Mouse (Mus musculus) megakaryocyte, adult 5-6 weeks (primary cell): ENCODE measurements at regions not wholly inside any gene's neighbourhood (a gene's known extent, or its start where the extent isn't known, plus 50 kb on each side); places are given as distances from the start of the nearest gene placed in this dataset.
A peak's percentile ranks its signal among the peaks of the same experiment; 100 is the strongest.

Experiments
- ATAC-seq: 2 replicates; pipeline ENCODE4 v1.8.0; 2016; ENCODE audit warnings: mild to moderate bottlenecking, inconsistent platforms; ENCODE audit not compliant: poor library complexity, severe bottlenecking

DNA sequence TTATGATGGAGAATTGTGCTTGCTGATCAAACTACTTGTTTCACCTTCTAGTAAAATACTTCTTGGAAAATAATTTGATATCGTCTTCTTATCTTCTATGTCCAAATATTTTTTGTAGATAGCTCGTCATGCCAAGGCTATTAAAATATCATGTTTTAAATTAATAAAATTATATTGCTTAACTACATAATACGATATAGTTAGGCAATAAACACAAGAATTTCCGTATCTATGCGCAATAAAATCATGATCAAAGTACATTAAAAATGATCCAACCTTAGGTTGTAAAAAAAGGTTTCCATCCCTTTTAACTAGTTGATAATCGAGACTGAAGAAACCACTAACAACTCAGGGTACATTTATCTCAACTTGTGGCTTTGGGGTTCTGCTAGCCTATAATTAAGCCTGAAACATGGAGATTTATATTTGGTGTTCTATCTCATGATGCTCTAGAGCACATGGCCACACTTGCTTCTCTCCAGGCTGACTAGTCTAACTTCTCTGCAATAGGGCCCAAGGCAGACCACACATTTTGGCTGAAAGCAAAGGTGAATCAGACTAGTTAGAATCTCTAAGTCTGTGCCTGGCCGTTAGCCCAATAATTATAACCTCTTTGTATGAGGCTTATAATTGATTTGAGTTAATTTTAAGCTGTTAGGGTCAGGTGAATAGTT lies 314.5 kb downstream of the Plod2 start:
- no peak for ATAC-seq

DNA sequence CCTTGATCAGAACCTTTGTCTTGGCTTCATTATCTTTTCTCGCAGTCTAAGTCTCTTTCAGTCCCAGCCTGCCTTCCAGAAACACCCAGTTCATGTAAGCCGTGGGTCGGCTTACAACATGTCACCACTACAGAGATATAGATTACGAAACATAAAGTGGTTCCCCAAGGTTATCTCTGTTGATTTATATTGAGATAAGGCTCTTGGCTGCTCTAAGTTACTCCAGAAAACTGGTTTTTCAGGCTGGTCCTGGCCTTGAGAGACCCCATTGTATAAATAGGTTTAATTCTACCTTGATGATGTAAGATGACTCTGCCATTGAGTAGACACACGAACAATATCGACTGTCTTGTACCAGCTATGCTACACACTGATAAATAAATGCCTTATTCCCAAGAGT lies 323.8 kb downstream of the Plod2 start:
- ATAC-seq: no peak

DNA sequence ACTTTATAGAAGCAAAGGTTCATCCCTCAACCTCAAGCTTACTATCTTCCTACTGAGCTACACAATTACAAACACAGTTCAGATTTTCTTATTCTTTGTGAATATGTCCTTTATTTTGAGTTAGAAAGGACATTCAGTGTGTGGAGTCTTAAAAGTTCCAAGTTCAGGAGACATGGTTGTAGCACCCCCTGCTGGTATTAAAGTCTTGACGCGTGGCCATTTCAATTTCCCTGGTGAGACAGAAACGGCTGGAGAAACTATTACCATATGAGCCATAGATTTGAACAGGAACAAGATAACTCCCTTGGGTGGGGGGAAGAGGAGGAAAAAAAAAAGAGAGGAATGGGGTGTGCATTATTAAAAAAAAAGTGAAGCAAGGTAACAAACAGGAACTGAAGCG lies 336.6 kb downstream of the Plod2 start:
- ATAC-seq: peak; percentile 49

DNA sequence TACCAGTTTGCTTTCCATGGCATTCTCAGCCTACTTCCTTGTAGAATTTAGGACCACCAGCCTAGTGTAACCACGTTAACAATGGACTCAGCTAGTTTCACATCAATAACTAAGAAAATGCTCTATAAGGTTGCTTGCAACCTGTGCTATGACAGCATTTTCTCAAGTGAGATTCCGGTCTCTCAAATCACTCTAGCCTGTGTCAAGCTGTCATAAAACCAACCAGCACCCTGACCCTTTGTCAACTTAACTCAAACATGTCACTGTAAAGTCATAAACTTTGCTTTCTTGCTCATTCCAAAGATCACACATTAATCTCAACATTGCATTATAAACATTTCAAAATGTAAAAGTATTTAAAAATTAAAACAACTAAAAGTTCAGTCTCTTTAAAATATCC lies 337.8 kb downstream of the Plod2 start:
- no peak for ATAC-seq

DNA sequence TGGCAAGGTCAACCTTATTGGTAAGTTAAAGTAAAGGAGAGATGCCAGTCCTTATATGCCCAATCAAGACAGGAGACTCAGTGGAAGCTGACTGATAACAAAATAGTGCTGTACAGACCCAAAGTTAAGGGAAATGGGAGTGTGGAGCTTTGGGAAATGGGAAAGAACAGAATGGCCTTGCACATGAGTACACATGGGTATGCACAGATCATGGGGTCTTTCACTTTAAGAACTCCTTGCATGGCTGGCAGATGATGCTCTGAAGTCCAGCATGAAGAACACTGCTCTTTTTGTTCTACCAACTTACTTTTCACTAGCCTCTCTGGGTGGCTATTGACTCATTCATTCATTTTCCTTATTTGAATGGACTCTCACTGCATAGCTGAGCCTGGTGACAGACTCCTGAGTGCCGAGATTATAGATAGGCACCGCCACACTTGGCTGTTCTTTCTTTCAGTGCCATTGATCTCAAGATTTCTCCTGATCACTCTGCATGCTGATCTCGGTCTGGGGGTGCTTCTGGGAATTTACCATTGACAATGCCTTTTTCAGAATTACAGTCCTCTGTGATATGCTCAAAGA lies 340.3 kb downstream of the Plod2 start:
- ATAC-seq: no peak

DNA sequence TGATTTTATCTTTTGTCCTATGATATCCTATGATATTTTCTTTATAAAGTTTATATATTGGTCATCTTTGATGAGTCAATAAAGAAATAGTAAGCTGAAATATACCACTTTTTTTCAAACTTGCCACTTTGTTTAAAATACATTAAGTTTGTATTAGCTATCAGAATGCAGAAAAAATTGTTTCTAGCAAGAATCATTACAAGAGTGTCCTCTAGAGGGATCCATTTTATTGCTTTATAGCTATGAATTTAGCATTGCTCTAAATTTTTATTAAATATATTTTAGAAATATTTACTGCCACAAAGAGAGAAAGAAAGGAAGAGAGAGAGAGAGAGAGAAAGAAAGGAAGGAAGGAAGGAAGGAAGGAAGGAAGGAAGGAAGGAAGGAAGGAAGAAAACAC lies 348.0 kb downstream of the Plod2 start:
- ATAC-seq: no peak

DNA sequence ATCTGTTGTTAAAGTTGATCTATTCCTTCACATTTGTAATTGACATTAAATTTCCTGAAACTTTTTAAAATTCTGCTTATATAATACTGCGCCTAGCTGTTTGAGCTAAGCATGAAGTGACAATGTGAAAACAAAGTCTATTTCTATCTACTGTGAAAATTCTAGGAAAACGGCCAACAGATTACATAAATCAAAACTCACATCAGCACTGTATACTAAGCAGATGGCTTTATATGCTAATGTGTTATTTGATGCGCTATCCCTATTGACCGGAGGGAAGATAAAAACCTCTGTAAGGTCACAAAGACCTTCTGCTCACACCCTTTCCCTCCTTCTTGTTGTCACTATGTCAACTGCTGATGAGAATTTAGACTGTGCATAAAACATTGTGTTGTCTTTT lies 357.7 kb downstream of the Plod2 start:
- ATAC-seq: no peak

DNA sequence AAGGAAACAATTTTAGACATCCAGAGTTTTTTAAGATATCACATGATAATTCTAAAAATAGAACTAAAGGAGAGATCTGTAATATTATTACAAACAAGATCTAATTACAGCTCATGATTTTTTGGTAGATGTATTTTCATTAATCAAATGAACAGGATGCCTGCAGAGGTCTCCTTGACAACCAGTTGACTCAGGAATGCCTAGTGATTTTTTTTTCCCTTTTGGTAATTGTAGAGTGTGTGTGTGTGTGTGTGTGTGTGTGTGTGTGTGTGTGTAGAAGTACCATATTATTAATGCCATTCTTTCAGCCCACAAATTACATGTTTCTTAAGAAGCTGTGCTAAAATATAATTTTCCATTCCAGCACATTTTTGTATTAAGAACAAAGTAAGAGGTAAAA lies 365.1 kb downstream of the Plod2 start:
- ATAC-seq: no peak

DNA sequence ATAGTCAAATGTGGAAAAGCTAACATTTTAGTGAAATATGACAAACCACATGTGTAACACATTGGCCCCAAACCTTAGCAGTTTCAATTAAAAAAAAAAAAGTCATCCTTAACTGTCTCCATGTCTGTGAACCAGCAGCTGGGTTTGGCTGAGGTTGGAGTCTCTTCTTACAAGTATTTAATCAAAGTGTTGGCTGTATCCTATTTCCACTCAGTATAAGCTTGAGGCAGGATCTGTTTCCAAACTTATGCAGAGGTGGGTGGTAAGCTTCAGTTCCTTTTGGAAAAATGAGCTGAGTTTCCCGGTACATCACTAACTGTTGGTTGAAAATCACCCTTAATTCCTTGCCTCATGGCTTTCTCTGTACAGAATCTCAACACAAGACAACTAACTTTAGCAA lies 377.4 kb downstream of the Plod2 start:
- no peak for ATAC-seq

DNA sequence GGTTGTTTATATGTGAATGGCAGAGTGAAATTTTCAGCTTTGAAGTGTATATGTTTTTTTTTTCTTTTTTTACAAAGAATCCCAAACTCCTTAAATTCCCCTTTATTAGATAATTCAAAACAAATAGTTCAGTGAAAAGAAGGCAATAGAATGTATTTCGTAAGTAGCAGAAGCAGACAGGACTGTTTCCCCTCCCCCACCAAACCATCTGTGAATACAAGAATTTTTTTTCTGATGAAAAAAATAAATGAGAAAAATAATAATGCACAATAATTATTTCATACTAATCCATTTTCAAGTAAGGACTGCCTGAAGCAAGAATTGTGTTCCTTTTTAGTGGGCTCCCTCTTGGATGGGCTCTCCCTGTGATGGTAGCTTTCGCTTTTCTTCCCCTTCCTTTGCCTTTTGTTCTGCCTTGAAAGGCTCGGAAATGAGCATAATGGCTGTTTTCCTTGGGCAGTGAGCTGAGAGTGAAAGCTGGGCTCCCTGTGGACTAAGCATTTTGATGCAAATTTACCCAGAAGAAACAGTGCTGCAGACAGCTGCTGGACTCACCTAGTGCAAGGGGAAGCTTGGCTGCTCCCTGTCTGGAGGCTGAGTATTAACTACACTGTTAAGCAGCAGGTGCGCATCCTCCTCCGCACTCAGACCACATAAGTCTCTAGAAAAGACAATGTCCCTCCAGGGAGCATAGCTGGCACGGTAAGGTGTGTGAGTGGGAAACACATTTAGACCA lies 388.4 kb downstream of the Plod2 start:
- no peak for ATAC-seq

DNA sequence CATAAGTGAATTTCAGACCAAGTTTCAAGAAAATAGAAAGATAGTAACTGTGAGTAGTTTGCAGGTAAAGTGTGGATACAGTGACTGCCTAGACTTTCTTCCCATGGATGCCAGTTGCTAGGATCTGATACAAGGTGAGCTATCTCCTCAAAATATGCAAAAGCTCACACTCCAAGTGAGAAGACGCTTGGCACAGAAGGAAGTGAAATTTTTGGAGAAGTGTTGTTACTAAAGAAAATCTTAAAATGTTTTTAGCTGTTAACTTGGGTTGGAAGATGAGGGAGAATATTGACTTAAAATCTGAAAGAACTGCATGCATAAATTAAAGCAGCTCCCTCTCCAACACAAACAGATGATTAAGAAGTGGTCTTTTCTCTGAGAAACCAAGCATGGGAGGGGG lies 395.8 kb downstream of the Plod2 start:
- no peak for ATAC-seq

DNA sequence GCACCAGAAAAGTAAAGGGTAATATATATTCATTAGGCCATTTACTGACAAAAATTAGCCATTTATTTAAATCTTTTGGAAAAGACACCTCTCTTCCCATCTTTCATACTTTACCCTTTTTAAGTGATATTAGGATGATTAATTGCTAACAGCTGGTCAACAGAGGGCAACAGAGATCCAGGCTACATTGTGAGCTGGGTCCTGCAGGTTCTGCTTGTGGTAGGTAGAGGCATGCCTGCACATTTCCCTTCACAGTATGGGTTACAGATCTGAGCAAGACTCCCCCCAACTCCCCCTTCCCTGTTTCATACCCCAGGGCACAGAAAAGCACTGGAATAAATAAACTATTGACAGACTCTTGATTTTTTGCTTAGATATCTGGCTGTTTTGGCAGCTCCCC lies 408.1 kb downstream of the Plod2 start:
- ATAC-seq: no peak

DNA sequence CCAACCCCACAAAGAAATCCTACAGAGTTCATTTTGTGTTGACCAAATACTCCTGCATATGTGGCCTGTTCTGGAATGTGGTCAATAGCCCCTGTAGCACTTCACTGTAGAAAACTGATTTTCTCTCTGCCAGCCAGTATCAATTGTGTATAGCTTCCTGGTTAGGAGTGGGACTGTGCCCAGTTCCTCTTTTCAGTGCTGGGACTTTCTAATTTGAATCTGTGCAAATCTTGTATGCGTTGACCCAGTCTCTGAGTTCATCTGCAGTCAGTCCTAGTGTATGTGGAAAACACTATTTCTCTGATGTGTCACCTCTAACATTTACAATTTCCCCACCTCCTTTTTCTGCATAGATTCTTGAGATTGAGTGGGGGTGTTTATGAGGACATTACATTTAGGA lies 421.3 kb downstream of the Plod2 start:
- no peak for ATAC-seq

DNA sequence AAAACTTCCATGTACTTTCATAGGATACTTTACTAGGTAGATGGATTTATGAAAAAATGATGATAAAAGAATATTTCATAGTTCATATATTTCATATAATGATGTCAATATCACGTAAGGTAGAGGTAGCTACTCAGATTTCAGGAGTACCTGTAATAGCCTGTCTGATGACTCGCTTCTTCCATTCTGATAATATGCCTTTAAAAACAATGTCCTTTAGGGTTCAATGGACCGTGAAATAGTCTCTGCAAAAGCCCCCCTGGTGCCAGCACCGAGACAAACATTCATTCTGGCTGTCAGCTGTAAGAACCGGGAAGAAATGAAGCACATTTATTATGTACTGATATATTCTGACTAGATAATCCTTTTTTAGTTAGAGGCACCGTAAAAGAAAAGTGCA lies 449.7 kb downstream of the Plod2 start:
- ATAC-seq: no peak

DNA sequence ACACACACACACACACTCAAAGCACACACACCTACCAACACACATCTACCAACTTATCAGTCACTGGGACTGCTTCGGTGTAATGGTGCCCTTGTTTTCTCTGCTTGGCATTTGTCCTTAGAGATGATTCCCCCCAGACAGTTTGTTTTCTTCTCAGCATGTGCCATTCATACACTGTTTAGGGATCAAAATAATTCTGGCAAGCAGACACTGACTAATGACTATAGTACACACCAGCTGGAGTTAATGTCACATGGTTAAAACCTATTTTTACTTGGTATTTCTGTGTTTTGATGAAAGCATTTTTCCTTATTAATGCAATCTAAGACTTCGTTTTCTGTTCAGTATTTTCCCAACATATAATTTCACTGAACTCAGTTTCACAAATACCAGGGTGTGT lies 454.1 kb downstream of the Plod2 start:
- no peak for ATAC-seq

DNA sequence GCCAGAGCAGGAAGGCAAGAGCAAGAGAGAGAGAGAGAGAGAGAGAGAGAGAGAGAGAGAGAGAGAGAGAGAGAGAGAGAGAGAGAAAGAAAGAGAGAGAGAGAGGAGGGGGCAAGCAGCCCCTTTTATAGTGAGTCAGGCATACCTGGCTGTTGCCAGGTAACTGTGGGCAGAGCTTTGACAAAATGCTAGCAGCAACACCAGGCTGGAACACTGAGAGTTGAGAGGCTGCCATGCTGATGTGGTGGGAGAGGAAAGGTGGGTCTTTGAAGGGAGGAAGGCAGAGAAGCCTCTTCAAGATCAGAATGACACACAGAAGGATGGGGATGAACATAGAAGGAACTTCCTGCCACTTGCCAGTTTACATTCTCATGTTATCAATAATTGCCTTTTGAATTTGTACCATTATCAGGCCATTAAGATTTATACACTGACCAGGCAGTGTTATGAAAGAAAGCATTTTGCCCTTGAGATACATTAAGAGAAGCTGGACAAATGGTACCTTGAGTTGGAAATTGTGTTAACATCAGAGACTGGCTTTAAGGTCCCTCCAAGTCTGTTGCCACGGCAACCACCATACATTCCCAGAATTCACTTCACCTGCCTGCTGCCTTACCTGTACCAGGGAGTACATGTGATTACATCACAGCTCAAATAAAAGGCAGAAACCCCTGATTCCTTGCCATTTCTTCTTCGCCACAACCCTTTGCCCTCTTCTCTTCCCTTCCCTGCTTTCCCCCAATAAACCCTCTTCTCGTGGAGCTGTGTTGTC lies 463.3 kb downstream of the Plod2 start:
- no peak for ATAC-seq

DNA sequence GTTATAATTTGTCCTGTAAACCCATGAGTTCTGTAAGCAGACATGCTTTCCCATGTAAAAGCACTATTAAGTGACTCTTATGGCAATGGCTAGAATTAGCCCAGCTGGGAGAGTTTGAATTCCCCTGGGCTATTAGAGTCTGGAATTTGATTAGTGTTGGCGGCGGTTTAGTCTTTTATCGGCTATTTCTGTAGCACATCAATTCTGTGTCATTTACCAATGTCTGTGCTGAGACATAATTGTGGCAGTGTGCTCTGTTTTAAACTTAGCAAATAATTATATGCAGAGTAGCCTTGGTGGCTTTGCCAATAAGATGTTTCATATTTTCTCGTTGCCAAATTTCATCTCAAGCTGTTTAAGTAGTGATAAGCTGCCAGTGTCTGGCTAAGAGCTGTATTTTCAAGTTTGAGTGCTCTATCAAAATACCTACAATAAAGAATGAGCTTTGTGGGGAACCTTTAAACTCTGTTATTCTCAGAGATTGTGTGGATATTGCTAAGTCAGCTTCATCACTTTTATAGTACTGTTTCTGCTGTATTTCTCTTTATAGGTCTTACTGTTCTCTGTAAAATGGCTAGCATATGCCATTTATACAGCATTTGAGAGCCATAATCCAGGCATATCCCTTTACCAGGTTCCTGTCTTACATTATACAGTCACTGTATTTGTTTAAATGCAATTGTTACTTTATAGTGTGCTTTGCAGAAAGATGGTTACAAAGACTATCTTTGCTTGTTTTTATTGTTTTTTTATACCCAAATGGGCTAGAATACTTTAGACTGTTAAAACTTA lies 466.7 kb downstream of the Plod2 start:
- no peak for ATAC-seq

DNA sequence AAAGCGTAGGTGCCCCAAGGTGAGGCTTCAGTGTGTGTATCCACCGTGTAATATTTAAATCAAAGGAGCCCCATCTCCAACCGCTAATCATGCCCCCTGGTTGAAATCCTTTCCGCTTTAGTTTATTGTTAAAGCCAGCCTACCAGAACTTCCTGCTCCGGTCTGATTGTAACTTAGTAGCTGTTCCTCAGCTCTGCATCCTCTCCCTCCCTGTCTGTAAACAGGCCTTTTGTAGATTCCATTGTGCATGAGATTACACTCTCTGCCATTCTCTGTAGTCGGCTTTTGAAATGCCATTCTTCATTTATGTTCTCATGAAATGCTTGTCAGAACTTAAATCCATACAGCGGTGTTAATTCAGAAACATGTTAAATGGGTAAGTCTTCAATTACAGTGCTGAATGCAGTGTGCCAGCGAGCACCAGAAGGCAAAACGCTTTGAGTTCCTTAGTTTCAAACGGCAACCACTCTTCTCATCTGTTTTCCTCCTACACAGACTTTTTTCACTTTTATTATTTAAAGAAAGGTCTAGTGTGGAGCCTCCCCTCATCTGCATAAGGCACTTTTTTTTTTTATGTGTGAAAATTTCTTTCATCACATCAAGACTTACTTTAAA lies 502.4 kb downstream of the Plod2 start:
- no peak for ATAC-seq

DNA sequence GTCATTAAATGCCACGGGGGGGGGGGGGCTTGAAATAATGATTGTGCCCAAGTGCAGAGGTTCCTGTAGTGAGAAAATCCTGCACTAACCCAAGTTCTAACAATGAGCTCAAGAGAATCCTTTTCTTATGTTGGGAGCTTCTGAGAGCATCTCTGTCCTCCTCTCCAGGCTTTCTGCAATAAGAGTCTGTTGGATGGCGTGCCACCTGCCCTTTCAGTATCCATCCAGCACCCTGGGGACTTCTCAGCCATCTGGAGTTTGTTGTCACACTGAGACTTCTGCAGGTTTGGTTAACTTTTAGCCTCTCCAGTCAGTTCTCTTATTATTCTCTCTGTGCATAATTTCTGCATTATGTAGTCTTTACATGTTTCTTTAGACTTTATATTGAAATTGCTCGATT lies 530.1 kb downstream of the Plod2 start:
- no peak for ATAC-seq

DNA sequence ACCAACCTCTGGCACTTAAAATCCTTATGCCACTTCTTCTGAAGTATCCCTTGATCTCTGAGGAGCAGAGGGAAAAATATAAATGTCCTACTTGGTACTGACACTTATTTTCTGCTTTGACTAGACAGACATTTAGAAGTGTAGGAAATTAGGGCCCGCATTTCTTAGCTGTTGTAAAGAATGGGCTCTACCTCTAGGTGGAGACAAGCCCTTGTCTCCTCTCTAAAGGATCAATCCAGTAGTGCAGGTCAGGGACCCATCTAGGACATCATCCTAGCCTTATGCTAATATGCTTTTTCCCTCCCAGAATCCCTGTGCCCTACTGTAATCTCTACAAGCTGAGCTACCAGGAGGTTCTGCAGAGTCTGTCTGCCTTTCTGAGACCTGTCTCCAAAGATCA lies 541.1 kb downstream of the Plod2 start:
- ATAC-seq: no peak
